Comparison of ENCODE assay signal across 11 mouse cellular contexts in genomic region chr15:78790451-78790850, GRCm38 (mm10). TPM values are rescaled to one million over a fixed set of nuclear protein-coding genes. Genes with fewer than 3 reads are reported as not detected.
DNase-seq lines count a peak whose midpoint lies in the region; ATAC-seq lines count a peak whose summit lies in the region.
"Had no signal": no experiment of that assay in that cellular context is flagged by ENCODE, and none has a peak within 500 bp of the region (broad histone marks: within the 10 kb centered on the region; RNA-seq: fewer than 3 reads in every experiment).

No protein-coding gene starts in this region.

- H3K9me3 ChIP-seq in intestine, embryonic 15.5 days: no peaks in the 10 kb centered on the region
- no peaks in the 10 kb centered on the region for H3K9me3 ChIP-seq in liver, embryonic 13.5 days (replicated peaks)
- H3K9me3 ChIP-seq: neural tube, embryonic 13.5 days had no signal

- no peak overlapping the region for H3K4me3 ChIP-seq in intestine, embryonic 15.5 days (replicated peaks)
- H3K4me3 ChIP-seq in liver, embryonic 13.5 days (replicated peaks): no peak overlapping the region
- H3K4me3 ChIP-seq: neural tube, embryonic 13.5 days had no signal

- 46% methylated on average over 4 of the region's 4 CpGs for WGBS in intestine, embryonic 15.5 days
- WGBS in liver, embryonic 13.5 days (ENCODE audit: insufficient replicate concordance): 31% methylated on average over 4 of the region's 4 CpGs

- no peak for ATAC-seq in intestine, embryonic 15.5 days
- peak; percentile 70 for ATAC-seq in liver, embryonic 13.5 days (ENCODE audit: low read depth)

- H3K9ac ChIP-seq in intestine, embryonic 15.5 days: no peak overlapping the region
- H3K9ac ChIP-seq in liver, embryonic 13.5 days: no peak overlapping the region
- H3K9ac ChIP-seq: neural tube, embryonic 13.5 days had no signal

- peak overlapping the region; percentile 10; the same call in 1 of the 2 replicates for H3K27ac ChIP-seq in intestine, embryonic 15.5 days
- peak overlapping the region; percentile 30; the same call in 1 of the 2 replicates for H3K27ac ChIP-seq in liver, embryonic 13.5 days
- H3K27ac ChIP-seq: neural tube, embryonic 13.5 days had no signal

- H3K4me2 ChIP-seq in intestine, embryonic 15.5 days (replicated peaks): no peak overlapping the region
- no peak overlapping the region for H3K4me2 ChIP-seq in liver, embryonic 13.5 days
- H3K4me2 ChIP-seq: neural tube, embryonic 13.5 days had no signal

- DNase-seq in NIH3T3 (ENCODE audit: low read depth): peak; percentile 38
- DNase-seq in gastrocnemius, adult 18-20 months (ENCODE audit: low spot score): peak; percentile 64
- DNase-seq in liver, embryonic 13.5 days: no peak
- DNase-seq in thymus, postnatal 0 days (ENCODE audit: low spot score): no peak
- DNase-seq in embryo, embryonic 9.5 days (ENCODE audit: extremely low spot score): no peak
- DNase-seq in urinary bladder, postnatal 14 days (ENCODE audit: low spot score): no peak
- DNase-seq in cerebellum, adult 9-10 months: no peak
- DNase-seq: cerebellum, adult 8-10 months had no signal

- no peaks in the 10 kb centered on the region for H3K27me3 ChIP-seq in intestine, embryonic 15.5 days (replicated peaks)
- no peaks in the 10 kb centered on the region for H3K27me3 ChIP-seq in liver, embryonic 13.5 days
- H3K27me3 ChIP-seq: neural tube, embryonic 13.5 days had no signal

- H3K36me3 ChIP-seq in intestine, embryonic 15.5 days: no peaks in the 10 kb centered on the region
- H3K36me3 ChIP-seq in liver, embryonic 13.5 days: no peaks in the 10 kb centered on the region
- H3K36me3 ChIP-seq: neural tube, embryonic 13.5 days had no signal

- H3K4me1 ChIP-seq in intestine, embryonic 15.5 days (replicated peaks): peaks cover 31% of the 10 kb centered on the region
- peaks cover 32% of the 10 kb centered on the region for H3K4me1 ChIP-seq in liver, embryonic 13.5 days (replicated peaks)

RNA-seq across cellular contexts. Expression of gene Card10, which starts 12.4 kb away (rescaled TPM):
- total RNA-seq in gastrocnemius, adult 18-20 months (2021): 1 to 10 TPM; 4.1 to 6.5 TPM
- polyA plus RNA-seq in intestine, embryonic 15.5 days (2015; fragmentation: Nextera tagmentation; extraction: Ambion mirVana): 6.9 and 7.3 TPM in 2 replicates
- 1.1 and 1.3 TPM in 2 replicates for polyA plus RNA-seq in liver, embryonic 13.5 days (2015; fragmentation: Nextera tagmentation; extraction: Ambion mirVana)
- 2.6 and 2.8 TPM in 2 replicates for polyA plus RNA-seq in thymus, postnatal 0 days (2015; fragmentation: Nextera tagmentation; extraction: Ambion mirVana)
- total RNA-seq: MEL had no signal

RNA-seq across cellular contexts. Expression of gene Mfng, which starts 17.2 kb away (rescaled TPM):
- 1 to 10 TPM; 1.8 to 3.6 TPM for total RNA-seq in gastrocnemius, adult 18-20 months (2021)
- 19.7 and 20.4 TPM in 2 replicates for polyA plus RNA-seq in intestine, embryonic 15.5 days (2015; fragmentation: Nextera tagmentation; extraction: Ambion mirVana)
- polyA plus RNA-seq in liver, embryonic 13.5 days (2015; fragmentation: Nextera tagmentation; extraction: Ambion mirVana): 7.0 and 7.2 TPM in 2 replicates
- 55.2 TPM in 2 replicates for polyA plus RNA-seq in thymus, postnatal 0 days (2015; fragmentation: Nextera tagmentation; extraction: Ambion mirVana)

RNA-seq across cellular contexts. Expression of gene Cdc42ep1, which starts 52.0 kb away (rescaled TPM):
- total RNA-seq in gastrocnemius, adult 18-20 months (2021): 1 to 10 TPM; 5.2 to 9.5 TPM
- 44.0 and 47.5 TPM in 2 replicates for polyA plus RNA-seq in intestine, embryonic 15.5 days (2015; fragmentation: Nextera tagmentation; extraction: Ambion mirVana)
- polyA plus RNA-seq in liver, embryonic 13.5 days (2015; fragmentation: Nextera tagmentation; extraction: Ambion mirVana): 9.5 and 10.8 TPM in 2 replicates
- 3.9 and 4.0 TPM in 2 replicates for polyA plus RNA-seq in thymus, postnatal 0 days (2015; fragmentation: Nextera tagmentation; extraction: Ambion mirVana)

Comparison
In these comparisons a context has a peak if more than half of its experiments do, and no peak if none do; other contexts are left out.
1. DNase-seq: peak in NIH3T3 (single experiment) and gastrocnemius, adult 18-20 months (single experiment); none in liver, embryonic 13.5 days (single experiment), thymus, postnatal 0 days (single experiment), embryo, embryonic 9.5 days (single experiment), urinary bladder, postnatal 14 days (single experiment) and cerebellum, adult 9-10 months (single experiment).